Mouse (Mus musculus): ENCODE measurements around the gene Gm13271. TPM values are rescaled to one million over a fixed set of nuclear protein-coding genes. Genes with fewer than 3 reads are reported as not detected.
"Not testable (repeated sequence)": the region's sequence is repeated elsewhere in the genome, so short reads cannot be mapped to it uniquely, and the experiment has no call there.

The Gm13271 gene
- not detected in 2 replicates for polyA plus RNA-seq (2016; fragmentation: Nextera tagmentation; extraction: Ambion mirVana)

DNA sequence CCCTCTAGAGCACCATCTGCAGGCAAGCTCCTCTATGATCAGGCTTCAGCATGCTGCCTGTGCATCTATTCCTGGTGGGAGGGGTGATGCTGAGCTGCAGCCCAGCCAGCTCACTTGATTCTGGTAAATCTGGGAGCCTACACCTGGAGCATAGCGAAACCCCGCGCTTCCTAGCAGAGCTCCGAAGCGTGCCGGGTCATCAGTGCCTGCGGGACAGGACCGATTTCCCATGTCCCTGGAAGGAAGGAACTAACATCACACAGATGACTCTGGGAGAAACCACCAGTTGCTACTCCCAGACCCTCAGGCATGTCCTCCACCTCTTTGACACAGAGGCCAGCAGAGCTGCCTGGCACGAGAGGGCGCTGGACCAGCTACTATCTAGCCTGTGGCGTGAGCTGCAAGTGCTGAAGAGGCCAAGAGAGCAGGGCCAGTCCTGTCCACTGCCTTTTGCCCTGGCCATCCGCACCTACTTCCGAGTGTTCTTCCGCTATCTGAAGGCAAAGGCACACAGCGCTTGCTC, at the start of gene Gm13271:
Gene Gm13271 (plus strand): TSS at position 51 of the 523 bp plus-strand sequence.
- not testable (repeated sequence) for H3K27ac ChIP-seq (replicated peaks); H3K9me3 ChIP-seq; H3K27me3 ChIP-seq; H3K4me1 ChIP-seq; H3K36me3 ChIP-seq; H3K9ac ChIP-seq (replicated peaks); ATAC-seq (ENCODE audit: low FRiP score, low read depth); H3K4me3 ChIP-seq; H3K4me2 ChIP-seq (replicated peaks)
- WGBS: 65% methylated on average over 15 of the region's 15 CpGs

DNA sequence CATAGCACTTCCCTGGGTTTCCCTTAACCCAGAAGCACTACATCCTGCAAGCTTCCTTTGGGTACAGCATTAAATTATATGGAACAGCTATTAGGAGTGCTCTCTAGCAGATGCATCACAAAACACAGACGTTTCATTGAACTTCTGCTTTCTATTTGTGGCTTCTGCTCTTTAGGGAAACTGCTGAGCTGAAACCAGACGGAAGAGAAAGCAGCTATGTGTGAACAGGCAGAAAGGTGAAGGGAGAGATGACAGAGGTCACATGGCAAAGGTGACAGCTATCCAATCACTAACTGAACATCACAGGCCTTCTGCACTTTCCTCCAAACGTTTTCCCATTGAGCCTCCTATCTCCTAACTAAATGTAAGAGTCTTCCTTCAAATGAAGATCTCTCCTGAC, 48.7 kb upstream of the Gm13271 start:
- Histone ChIP-seq H3K9ac (replicated peaks) (no peak overlapping the region), H3K4me1 (no peaks in the 10 kb centered on the region), H3K36me3 (no peaks in the 10 kb centered on the region), H3K9me3 (no peaks in the 10 kb centered on the region), H3K27ac (replicated peaks) (no peak overlapping the region), H3K4me2 (replicated peaks) (no peak overlapping the region), H3K4me3 (no peak overlapping the region), H3K27me3 (no peaks in the 10 kb centered on the region)
- ATAC-seq (ENCODE audit: low FRiP score, low read depth): no peak
- WGBS: 36% methylated on average over 3 of the region's 3 CpGs

DNA sequence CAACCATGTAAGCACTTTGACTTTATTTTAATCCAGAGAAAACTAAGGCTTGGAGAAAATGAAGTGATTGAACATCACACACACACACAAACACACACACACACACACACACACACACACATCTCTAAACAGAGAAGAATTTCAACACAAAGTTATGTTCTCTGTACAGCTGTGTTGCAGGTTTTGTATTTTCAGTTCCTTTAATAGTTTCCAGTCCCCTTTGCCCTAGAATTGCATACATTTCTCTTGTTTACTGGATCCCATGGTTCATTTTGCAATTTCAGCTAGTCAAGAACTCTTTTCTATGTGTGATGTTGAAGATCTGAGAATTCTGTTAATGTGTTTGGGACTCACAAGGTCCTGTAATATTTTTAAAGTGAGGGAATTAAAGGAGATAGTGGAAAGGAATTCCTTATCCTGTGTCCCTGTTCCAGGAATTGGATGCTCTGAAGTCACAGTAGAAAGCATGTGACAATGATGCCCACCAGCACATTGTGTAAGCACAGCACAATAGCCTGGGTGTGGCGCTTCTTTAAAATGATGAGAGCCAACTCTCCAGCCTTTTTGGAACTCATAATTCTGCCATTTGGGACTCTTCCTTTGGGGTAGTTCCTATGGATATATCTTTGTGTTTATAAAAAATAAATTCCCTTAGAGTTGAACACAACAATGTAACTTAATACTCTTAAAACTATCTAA, 47.4 kb upstream of the Gm13271 start:
- H3K9me3 ChIP-seq: no peaks in the 10 kb centered on the region
- WGBS: 92% methylated on average over 1 of the region's 1 CpGs
- no peak for ATAC-seq (ENCODE audit: low FRiP score, low read depth)

DNA sequence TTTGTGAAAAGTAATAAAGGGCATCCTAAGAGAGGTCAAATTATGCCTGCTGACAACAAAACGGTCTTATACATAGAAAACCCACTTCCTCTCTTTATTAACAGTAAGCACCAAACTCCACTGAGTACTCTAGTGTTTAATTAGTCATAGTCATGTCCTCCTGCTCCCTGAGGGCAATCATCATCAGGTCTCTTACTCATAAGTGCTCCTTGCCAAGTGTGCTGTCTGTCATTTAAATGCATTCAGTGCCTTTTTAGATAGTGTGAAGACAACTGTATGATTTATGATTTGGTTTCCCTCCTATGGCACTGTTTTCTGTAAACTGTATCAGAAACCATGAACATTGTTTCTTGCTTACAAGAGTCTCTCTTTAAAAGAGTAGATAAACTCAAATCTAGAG, 40.4 kb upstream of the Gm13271 start:
- H3K36me3 ChIP-seq: peaks cover 31% of the 10 kb centered on the region
- H3K27me3 ChIP-seq: no peaks in the 10 kb centered on the region
- 92% methylated on average over 1 of the region's 1 CpGs for WGBS
- no peaks in the 10 kb centered on the region for H3K9me3 ChIP-seq
- no peak overlapping the region for H3K4me3 ChIP-seq
- H3K9ac ChIP-seq (replicated peaks): no peak overlapping the region
- no peak for ATAC-seq (ENCODE audit: low FRiP score, low read depth)
- H3K4me2 ChIP-seq (replicated peaks): no peak overlapping the region
- H3K4me1 ChIP-seq: peaks cover 10% of the 10 kb centered on the region
- H3K27ac ChIP-seq (replicated peaks): no peak overlapping the region

More for the DNA sequence above, 47.4 kb upstream of the Gm13271 start:
- Histone ChIP-seq H3K4me1 (no peaks in the 10 kb centered on the region), H3K27me3 (no peaks in the 10 kb centered on the region), H3K27ac (replicated peaks) (no peak overlapping the region), H3K4me2 (replicated peaks) (no peak overlapping the region), H3K36me3 (no peaks in the 10 kb centered on the region), H3K9ac (replicated peaks) (no peak overlapping the region), H3K4me3 (no peak overlapping the region)

DNA sequence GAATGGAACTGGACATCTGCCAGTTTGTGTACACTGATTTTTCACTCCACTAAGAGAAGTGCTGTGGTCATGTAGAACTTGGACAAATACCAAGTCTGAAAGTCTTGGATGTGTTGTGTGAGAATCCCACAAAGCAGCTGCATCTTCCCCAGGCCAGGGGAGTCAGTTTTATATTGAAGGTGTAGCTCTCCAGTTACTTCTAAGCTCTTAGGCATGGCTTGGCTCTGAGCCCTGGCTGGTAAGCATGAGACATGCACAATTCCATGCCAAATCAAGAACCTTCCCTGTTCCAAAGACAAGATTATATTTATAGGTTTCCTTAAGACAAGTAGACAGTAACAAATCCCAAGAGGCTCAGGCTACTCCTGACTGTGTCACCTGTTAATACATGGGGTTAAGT, 39.6 kb upstream of the Gm13271 start:
- Histone ChIP-seq H3K4me2 (replicated peaks) (no peak overlapping the region), H3K36me3 (peaks cover 33% of the 10 kb centered on the region), H3K4me3 (no peak overlapping the region), H3K9ac (replicated peaks) (no peak overlapping the region), H3K27ac (replicated peaks) (no peak overlapping the region), H3K9me3 (no peaks in the 10 kb centered on the region), H3K4me1 (peaks cover 12% of the 10 kb centered on the region), H3K27me3 (no peaks in the 10 kb centered on the region)
- no peak for ATAC-seq (ENCODE audit: low FRiP score, low read depth)

DNA sequence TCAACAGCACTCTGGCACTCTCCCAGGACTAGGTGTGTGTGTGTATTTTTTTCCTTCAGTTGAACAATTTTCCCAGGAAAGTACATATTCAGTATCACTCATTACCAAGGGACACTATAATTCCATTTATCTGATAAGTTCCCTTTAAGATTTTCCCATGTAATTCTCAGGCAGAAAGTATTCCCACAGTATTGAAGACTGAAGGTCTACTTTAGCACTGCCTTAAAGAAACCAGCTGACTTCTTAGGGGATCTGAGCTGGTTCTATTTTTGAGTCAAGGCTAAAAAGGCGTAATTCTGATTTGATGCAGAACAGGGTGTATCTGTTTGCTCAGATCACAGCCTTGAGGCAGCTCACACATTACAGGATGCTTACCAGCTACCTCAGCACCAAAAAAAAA, 36.0 kb upstream of the Gm13271 start:
- H3K4me1 ChIP-seq: peaks cover 26% of the 10 kb centered on the region
- peak overlapping the region; percentile 50 for H3K4me2 ChIP-seq (replicated peaks)
- peaks cover 30% of the 10 kb centered on the region for H3K36me3 ChIP-seq
- no peak overlapping the region for H3K9ac ChIP-seq (replicated peaks)
- H3K9me3 ChIP-seq: no peaks in the 10 kb centered on the region
- no peak for ATAC-seq (ENCODE audit: low FRiP score, low read depth)
- H3K27me3 ChIP-seq: no peaks in the 10 kb centered on the region
- H3K27ac ChIP-seq (replicated peaks): no peak overlapping the region
- H3K4me3 ChIP-seq: peak overlapping the region; percentile 34
- 69% methylated on average over 1 of the region's 1 CpGs for WGBS

DNA sequence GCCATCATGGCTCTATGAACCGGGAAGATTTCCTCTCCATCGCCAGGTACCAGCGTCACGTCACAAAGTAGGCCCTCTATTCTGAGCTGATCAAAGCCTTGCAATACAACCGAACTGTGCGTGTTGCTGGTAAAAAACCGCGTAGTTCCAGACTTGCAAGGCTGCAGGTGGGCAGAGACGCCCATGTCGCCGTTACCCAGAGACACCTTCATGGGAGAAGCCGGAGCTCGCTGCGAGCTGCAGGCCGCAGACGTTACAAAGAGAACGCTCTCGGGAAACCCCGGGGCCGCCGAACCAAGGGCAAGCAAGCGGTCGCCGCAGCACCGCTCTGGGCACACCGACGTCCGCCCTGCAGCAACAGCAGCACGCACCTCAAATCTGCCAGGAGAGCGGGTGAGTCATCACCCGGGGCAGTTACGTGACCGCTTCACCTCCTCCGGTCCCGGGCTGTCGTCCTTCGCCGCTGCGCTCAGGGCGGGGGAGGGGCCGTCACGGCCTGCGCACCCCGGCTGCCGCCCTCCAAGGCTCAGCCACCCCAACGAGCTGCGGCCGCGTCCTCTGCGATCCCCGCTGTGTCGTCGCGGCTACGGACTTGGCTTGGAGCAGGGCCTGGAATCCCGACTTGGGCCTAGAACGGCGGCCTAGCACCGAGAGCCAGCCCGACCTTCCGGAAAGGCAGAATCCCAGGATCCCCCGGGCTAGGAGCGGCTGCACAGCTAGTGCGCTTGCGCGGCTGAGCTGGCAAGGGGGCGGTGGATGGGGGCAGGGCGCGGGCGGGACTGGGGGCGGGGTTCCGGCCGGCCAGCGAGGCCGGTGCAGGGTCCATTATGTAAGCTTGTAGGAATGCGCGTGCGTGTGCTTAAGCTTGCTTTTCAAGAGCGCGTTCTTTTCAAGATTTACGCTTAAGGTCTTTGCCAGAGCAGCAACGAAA, 32.6 kb upstream of the Gm13271 start, which contains the start of the genes Gm26566 and Klhl9:
Gene Gm26566 (plus strand): TSS at position 15 of the 931 bp plus-strand sequence.
Gene Klhl9 (minus strand): TSS at position 675 of the 931 bp plus-strand sequence.
- peaks cover 13% of the 10 kb centered on the region for H3K36me3 ChIP-seq
- H3K9ac ChIP-seq (replicated peaks): peak within 1 kb of the TSS; percentile 83
- no peaks in the 10 kb centered on the region for H3K27me3 ChIP-seq
- H3K4me2 ChIP-seq (replicated peaks): peak within 1 kb of the TSS; percentile 79
- peak within 1 kb of the TSS; percentile 92 for H3K27ac ChIP-seq (replicated peaks)
- no peaks in the 10 kb centered on the region for H3K9me3 ChIP-seq
- WGBS: under 1% methylated on average over 82 of the region's 82 CpGs
- peak within 1 kb of the TSS; percentile 93 for H3K4me3 ChIP-seq
- peaks cover 26% of the 10 kb centered on the region for H3K4me1 ChIP-seq
- peak; percentile 98 for ATAC-seq (ENCODE audit: low FRiP score, low read depth)

DNA sequence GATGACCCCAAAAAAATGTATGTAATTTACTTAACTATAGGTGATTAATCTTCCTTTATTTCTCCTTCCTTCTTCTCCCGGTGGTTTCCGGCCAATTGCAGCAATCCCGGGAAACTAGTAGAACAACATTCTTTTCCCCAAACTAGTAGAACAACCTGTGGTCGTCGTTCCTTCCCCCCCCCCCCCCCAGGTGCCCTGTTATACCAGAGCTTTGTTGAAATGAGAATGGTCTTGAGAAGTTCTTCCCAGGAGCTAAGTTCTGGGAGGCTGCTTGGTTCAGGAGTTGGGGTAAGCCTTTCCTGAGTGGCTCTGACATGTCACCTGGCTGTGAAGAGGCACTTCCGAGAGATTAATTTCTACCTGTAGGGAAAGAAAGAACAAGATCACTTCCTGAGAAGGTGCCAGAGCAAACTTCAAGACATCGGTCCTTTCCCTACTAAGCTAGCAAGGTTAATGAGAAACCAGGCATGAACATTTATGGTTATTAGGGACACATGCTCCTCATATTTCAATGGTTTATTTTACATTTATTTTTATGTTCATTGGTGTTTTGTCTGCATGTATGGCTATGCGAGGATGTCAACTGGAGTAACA, 31.1 kb upstream of the Gm13271 start:
- 71% methylated on average over 8 of the region's 8 CpGs for WGBS
- Histone ChIP-seq H3K4me2 (replicated peaks) (no peak overlapping the region), H3K9ac (replicated peaks) (no peak overlapping the region), H3K9me3 (no peaks in the 10 kb centered on the region), H3K4me1 (peaks cover 20% of the 10 kb centered on the region), H3K4me3 (no peak overlapping the region), H3K27ac (replicated peaks) (no peak overlapping the region), H3K27me3 (no peaks in the 10 kb centered on the region), H3K36me3 (peaks cover 8% of the 10 kb centered on the region)
- ATAC-seq (ENCODE audit: low FRiP score, low read depth): no peak

DNA sequence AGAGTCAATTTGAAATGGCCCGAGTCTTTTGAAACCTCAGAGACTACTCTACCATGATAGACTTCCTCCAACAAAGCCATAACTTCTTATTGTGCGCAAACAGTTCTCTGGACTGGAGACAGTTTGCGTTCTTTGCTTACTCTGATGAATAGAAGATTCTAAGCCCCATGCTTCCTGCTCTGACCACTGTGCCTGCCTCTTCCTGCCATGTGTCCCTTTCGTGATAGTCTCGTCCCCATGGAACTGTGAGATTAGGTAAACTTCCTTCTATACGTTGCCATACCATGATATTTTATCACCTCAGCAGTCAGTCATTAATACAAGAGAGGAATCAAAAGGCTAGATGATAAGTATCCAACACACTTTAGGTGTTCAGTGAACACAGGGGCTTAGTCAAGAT, 27.9 kb upstream of the Gm13271 start:
- Histone ChIP-seq H3K27ac (replicated peaks) (no peak overlapping the region), H3K27me3 (no peaks in the 10 kb centered on the region), H3K9me3 (no peaks in the 10 kb centered on the region), H3K4me1 (no peaks in the 10 kb centered on the region), H3K36me3 (no peaks in the 10 kb centered on the region), H3K4me2 (replicated peaks) (no peak overlapping the region), H3K4me3 (no peak overlapping the region), H3K9ac (replicated peaks) (no peak overlapping the region)
- 85% methylated on average over 6 of the region's 6 CpGs for WGBS
- ATAC-seq (ENCODE audit: low FRiP score, low read depth): no peak

DNA sequence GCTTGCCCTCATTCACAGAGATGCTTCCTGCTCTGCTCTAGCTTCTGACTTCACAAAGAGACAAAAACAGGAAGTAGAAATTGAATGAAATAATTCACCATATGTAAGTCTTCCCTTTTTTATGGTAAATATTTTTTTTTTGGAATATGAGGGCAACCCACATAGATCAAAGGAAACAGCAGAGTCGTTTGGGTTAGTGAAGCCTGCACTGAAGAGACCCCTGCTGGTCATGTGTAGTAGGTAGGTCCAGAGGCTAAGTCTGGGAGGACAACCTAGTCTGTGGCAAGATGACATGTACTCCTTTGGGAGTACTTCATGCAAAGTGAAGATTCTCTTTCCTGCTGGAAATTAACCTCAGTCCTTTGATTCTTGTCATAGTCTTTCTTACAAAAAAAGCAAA, 27.3 kb upstream of the Gm13271 start:
- no peak overlapping the region for H3K27ac ChIP-seq (replicated peaks)
- H3K27me3 ChIP-seq: no peaks in the 10 kb centered on the region
- H3K9me3 ChIP-seq: no peaks in the 10 kb centered on the region
- no peak overlapping the region for H3K4me2 ChIP-seq (replicated peaks)
- H3K4me3 ChIP-seq: no peak overlapping the region
- WGBS: 3% methylated on average over 1 of the region's 1 CpGs
- ATAC-seq (ENCODE audit: low FRiP score, low read depth): no peak
- no peak overlapping the region for H3K9ac ChIP-seq (replicated peaks)
- no peaks in the 10 kb centered on the region for H3K36me3 ChIP-seq
- H3K4me1 ChIP-seq: no peaks in the 10 kb centered on the region

DNA sequence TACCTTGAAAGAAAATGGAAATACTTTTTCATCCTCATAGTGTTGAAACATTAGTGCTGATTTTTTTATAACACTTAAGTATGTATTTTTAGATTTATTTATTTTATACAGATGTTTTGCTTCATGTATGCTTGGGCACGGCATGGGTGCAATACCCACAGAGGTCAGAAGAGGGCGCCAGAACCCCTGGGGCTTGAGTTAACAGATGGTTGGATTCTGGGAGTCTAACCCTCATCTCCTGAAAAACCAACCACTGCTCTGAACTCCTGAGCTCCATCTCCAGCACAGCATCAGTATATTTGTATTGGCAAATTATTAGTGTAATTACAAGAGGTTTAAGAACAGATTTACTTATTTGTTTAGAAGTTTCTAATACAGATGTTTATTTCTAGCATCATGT, 16.2 kb upstream of the Gm13271 start:
- no peaks in the 10 kb centered on the region for H3K36me3 ChIP-seq
- H3K9ac ChIP-seq (replicated peaks): no peak overlapping the region
- peak; percentile 44; the same call in 1 of the 2 replicates for ATAC-seq (ENCODE audit: low FRiP score, low read depth)
- no peak overlapping the region for H3K4me3 ChIP-seq
- WGBS: 1% methylated on average over 2 of the region's 2 CpGs
- no peaks in the 10 kb centered on the region for H3K27me3 ChIP-seq
- H3K27ac ChIP-seq (replicated peaks): no peak overlapping the region
- H3K4me1 ChIP-seq: no peaks in the 10 kb centered on the region
- no peak overlapping the region for H3K4me2 ChIP-seq (replicated peaks)
- H3K9me3 ChIP-seq: no peaks in the 10 kb centered on the region

DNA sequence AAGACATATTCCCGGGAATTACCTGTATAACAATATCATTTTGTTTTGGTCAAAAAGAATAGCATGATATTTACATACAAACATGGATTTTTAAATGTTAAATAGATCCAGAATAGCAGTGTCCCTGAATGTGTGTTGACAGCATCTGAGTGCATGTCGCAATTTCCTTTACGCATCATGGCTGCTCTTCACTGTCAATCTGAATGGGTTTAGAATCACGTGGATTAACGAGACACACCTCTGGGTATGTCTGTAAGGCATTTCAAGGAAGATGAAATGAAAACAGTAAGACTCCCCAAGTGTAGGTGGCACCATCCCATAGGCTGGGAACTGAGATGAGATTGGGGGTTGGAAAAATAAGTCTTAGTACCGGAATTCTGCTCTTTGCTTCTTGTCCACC, 15.6 kb upstream of the Gm13271 start:
- 90% methylated on average over 6 of the region's 6 CpGs for WGBS

More for the DNA sequence above, 15.6 kb upstream of the Gm13271 start:
- H3K9me3 ChIP-seq: no peaks in the 10 kb centered on the region
- no peak overlapping the region for H3K4me3 ChIP-seq
- H3K9ac ChIP-seq (replicated peaks): no peak overlapping the region
- H3K4me2 ChIP-seq (replicated peaks): no peak overlapping the region
- H3K4me1 ChIP-seq: no peaks in the 10 kb centered on the region
- H3K36me3 ChIP-seq: no peaks in the 10 kb centered on the region
- no peak overlapping the region for H3K27ac ChIP-seq (replicated peaks)
- no peaks in the 10 kb centered on the region for H3K27me3 ChIP-seq
- ATAC-seq (ENCODE audit: low FRiP score, low read depth): no peak

Data from midbrain, embryonic 12.5 days (tissue).